Mouse (Mus musculus) kidney, adult 2 months (tissue): ENCODE data around the gene Pskh1. TPM values are rescaled to one million over a fixed set of nuclear protein-coding genes. Genes with fewer than 3 reads are reported as not detected.

Experiments
- DNase-seq: peaks from one replicate; pipeline ENCODE4 v3.0.0; 2021
- H3K27ac ChIP-seq: fragments of 200-500 bp; 2 replicates; pipeline ENCODE4 v1.5.1; 2012; ENCODE audit warnings: low read depth, low read length, control low read depth, inconsistent platforms; ENCODE audit not compliant: insufficient read depth
- H3K27me3 ChIP-seq: fragments of 200-500 bp; replicated peaks from 2 replicates; pipeline ENCODE4 v1.6.1; 2012; ENCODE audit warnings: mild to moderate bottlenecking, moderate library complexity, low read length, inconsistent platforms; ENCODE audit not compliant: control insufficient read depth, insufficient read depth
- H3K36me3 ChIP-seq: fragments of 200-500 bp; 2 replicates; pipeline ENCODE4 v1.6.1; 2012; ENCODE audit warnings: mild to moderate bottlenecking, moderate library complexity, low read length, inconsistent platforms; ENCODE audit not compliant: control insufficient read depth, insufficient read depth
- H3K4me1 ChIP-seq: fragments of 200-500 bp; 2 replicates; pipeline ENCODE4 v1.6.1; 2011; ENCODE audit warnings: low read length; ENCODE audit not compliant: control insufficient read depth, insufficient read depth
- H3K4me3 ChIP-seq: fragments of 200-500 bp; 2 replicates; pipeline ENCODE4 v1.5.1; 2011; ENCODE audit warnings: mild to moderate bottlenecking, low read depth, low read length, control low read depth; ENCODE audit not compliant: insufficient read depth
- CTCF ChIP-seq: fragments of 200-500 bp; conservative IDR thresholded peaks from 2 replicates; pipeline ENCODE4 v1.5.1; 2011; ENCODE audit warnings: low read depth, mild to moderate bottlenecking, control low read depth, low read length, moderate library complexity, mixed read lengths; ENCODE audit not compliant: insufficient read depth, insufficient read length
- POLR2A ChIP-seq: fragments of 200-500 bp; IDR thresholded peaks from one replicate; pipeline ENCODE4 v1.6.1; 2011; ENCODE audit warnings: low read depth, low read length, control low read depth
- WGBS: fragments of 180-500 bp; shearing (Covaris S2); methylation state at CpG from one replicate; pipeline ENCODE4 v1.1.7; 2018; 5-methylcytosine and 5-hydroxymethylcytosine counted together
- polyA plus RNA-seq: library from polyadenylated mRNA; depleted of rRNA; stranded (reverse); fragments of >200 nt; gene quantifications from 2 replicates; pipeline ENCODE4 v1.2.3, GENCODE M21; 2012

Pskh1 gene
- polyA plus RNA-seq, 1 experiment: 44.9 TPM

- H3K4me3 ChIP-seq: no peak overlapping the region
- peak; percentile 13 for DNase-seq
- H3K4me1 ChIP-seq: peaks cover 10% of the 10 kb centered on the region; the same call in 1 of the 2 replicates
- H3K36me3 ChIP-seq: no peaks in the 10 kb centered on the region
- H3K27me3 ChIP-seq: no peaks in the 10 kb centered on the region
- H3K27ac ChIP-seq: no peak overlapping the region
- WGBS: 6% methylated on average over 1 of the region's 1 CpGs
- no peak for TF ChIP-seq CTCF
- TF ChIP-seq POLR2A: no peak
Measured at GRCm38 (mm10) chr8:105861951-105862350, 38.3 kb upstream of the Pskh1 start.

DNA sequence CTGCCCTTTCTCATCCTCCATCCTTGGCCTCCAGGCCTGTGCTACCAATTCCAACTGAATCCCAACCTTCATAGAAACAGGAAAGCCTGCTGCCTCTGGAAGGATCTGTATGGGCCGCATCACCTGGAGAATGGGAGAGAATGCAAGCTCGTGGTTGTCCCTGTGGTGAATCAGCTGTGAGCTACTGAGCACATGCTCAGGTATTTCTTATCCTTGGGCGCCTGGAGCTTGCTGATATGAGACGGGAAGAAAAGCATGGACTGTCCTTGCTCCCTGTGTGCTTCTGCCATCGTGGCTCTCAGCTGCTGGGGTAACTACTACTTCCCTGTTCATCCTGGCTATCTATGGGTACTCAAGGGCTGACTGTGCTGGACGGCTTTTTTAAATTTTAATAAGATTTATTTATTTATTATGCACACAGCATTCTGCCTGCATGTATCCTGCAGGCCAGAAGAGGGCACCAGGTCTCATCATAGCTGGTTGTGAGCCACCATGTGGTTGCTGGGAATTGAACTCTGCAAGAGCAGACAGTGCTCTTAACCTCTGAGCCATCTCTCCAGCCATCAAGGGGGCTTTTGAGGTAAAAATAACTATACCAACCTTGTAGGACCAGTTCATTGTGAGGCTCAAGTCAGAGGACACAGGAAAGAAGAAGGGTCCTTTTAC is 33.7 kb upstream of the Pskh1 start:
- peaks cover 5% of the 10 kb centered on the region; the same call in 1 of the 2 replicates for H3K4me1 ChIP-seq
- no peak overlapping the region for H3K27ac ChIP-seq
- DNase-seq: no peak
- 83% methylated on average over 6 of the region's 6 CpGs for WGBS
- no peaks in the 10 kb centered on the region for H3K27me3 ChIP-seq
- no peak overlapping the region for H3K4me3 ChIP-seq
- peak; percentile 40 for TF ChIP-seq CTCF
- TF ChIP-seq POLR2A: no peak
- H3K36me3 ChIP-seq: no peaks in the 10 kb centered on the region

GRCm38 (mm10) chr8:105874301-105874700 is 25.9 kb upstream of the Pskh1 start:
- peak; percentile 45 for DNase-seq
- H3K4me3 ChIP-seq: no peak overlapping the region
- 63% methylated on average over 6 of the region's 6 CpGs for WGBS
- H3K36me3 ChIP-seq: no peaks in the 10 kb centered on the region
- H3K27ac ChIP-seq: peak overlapping the region; percentile 51
- TF ChIP-seq POLR2A (no peak), CTCF (no peak)
- peaks cover 4% of the 10 kb centered on the region; the same call in 1 of the 2 replicates for H3K4me1 ChIP-seq
- no peaks in the 10 kb centered on the region for H3K27me3 ChIP-seq

DNA sequence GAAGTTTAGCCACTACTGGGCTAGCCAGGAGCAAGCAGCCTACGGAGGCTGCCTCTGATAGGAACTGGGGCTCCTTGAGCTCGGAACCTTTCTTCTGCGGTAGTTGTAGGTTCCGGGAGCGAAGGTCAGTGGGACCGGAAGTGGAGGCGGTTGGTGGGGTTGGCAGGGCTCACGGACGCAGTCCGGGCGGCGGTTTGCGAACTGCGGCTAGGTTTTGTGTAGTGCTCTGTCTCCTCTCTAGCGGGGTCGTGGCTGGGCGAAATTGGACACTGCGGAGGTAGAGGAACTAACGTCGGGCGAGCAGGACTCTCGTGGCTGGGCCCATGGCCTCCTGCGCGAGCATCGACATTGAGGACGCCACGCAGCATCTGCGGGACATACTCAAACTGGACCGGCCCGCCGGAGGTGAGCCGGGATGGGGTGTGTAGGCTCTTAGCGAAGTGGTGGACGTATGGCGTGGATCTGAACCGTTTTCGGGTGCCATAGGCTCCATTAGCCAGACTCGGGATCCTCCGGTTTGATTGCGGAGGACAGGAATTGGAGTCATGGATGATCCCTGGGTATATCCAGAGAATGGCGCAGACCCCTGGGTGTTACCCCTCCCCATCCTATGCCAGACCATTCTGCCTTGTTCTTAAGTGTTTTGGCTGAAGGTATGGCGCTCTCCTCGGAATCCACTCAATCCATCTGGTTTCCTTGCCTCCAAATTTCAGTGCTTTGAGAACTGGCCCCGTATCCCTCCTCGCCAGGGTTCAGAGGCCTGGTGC is 19.3 kb upstream of the Pskh1 start, which contains the start of gene Edc4:
TSS of gene Edc4 (plus strand) at position 128 of the 767 bp plus-strand sequence.
- DNase-seq: peak; percentile 91
- Histone ChIP-seq H3K4me1 (peaks cover 10% of the 10 kb centered on the region), H3K27ac (no peak within 1 kb of the TSS), H3K27me3 (no peaks in the 10 kb centered on the region), H3K36me3 (no peaks in the 10 kb centered on the region), H3K4me3 (peak within 1 kb of the TSS; percentile 96)
- under 1% methylated on average over 45 of the region's 45 CpGs for WGBS
- no peak for TF ChIP-seq CTCF
- TF ChIP-seq POLR2A: peak; percentile 84

- no peaks in the 10 kb centered on the region for H3K4me1 ChIP-seq
- H3K27me3 ChIP-seq: no peaks in the 10 kb centered on the region
- no peak for DNase-seq
- H3K36me3 ChIP-seq: no peaks in the 10 kb centered on the region
- H3K4me3 ChIP-seq: no peak overlapping the region
- 92% methylated on average over 12 of the region's 12 CpGs for WGBS
- TF ChIP-seq CTCF: no peak
- TF ChIP-seq POLR2A: no peak
- H3K27ac ChIP-seq: no peak overlapping the region
Measured at GRCm38 (mm10) chr8:105889756-105890465, 10.3 kb upstream of the Pskh1 start.

DNA sequence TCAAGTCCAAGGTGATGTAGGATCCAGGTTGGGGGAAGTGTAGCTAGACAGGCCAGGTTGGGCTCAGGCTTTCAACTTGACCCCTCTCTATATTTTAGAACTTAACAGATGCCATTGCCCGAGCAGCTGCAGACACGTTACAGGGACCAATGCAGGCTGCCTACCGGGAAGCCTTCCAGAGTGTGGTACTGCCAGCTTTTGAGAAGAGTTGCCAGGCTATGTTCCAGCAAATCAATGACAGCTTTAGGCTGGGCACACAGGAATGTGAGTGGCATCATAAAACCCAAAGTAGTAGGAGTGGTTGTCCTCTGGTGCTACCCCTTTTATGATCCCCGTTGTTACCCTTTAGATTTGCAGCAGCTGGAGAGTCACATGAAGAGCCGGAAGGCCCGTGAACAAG is 9.4 kb upstream of the Pskh1 start:
- Histone ChIP-seq H3K27ac (no peak overlapping the region), H3K4me3 (no peak overlapping the region), H3K4me1 (no peaks in the 10 kb centered on the region), H3K36me3 (no peaks in the 10 kb centered on the region), H3K27me3 (no peaks in the 10 kb centered on the region)
- TF ChIP-seq CTCF (no peak), POLR2A (no peak)
- 76% methylated on average over 6 of the region's 6 CpGs for WGBS
- no peak for DNase-seq

GRCm38 (mm10) chr8:105892432-105892831 is 7.8 kb upstream of the Pskh1 start:
- no peaks in the 10 kb centered on the region for H3K36me3 ChIP-seq
- no peaks in the 10 kb centered on the region for H3K27me3 ChIP-seq
- TF ChIP-seq POLR2A (no peak), CTCF (peak; percentile 60)
- H3K4me1 ChIP-seq: no peaks in the 10 kb centered on the region
- WGBS: 90% methylated on average over 6 of the region's 6 CpGs
- H3K27ac ChIP-seq: no peak overlapping the region
- H3K4me3 ChIP-seq: no peak overlapping the region
- peak; percentile 32 for DNase-seq
